Mouse (Mus musculus) liver, embryonic 16.5 days (tissue): ENCODE data around the gene Hao1. TPM values are rescaled to one million over a fixed set of nuclear protein-coding genes. Genes with fewer than 3 reads are reported as not detected.

Experiments used
- ATAC-seq: fragments of 200-750 bp; cut with Nextera tagmentation; 2 replicates; pipeline ENCODE4 v1.8.0; 2017; ENCODE audit warnings: low read depth, mild to moderate bottlenecking, moderate number of reproducible peaks, moderate library complexity
- H3K27ac ChIP-seq: fragments of 300-500 bp; sonication (generic); 2 replicates; pipeline ENCODE4 v1.5.1; 2014; ENCODE audit warnings: mild to moderate bottlenecking, low read length
- H3K27me3 ChIP-seq: fragments of 300-500 bp; sonication (generic); 2 replicates; pipeline ENCODE4 v1.6.1; 2014; ENCODE audit warnings: low read depth, low read length, mixed read lengths; ENCODE audit not compliant: control insufficient read depth, insufficient read depth
- H3K36me3 ChIP-seq: fragments of 300-500 bp; sonication (generic); 2 replicates; pipeline ENCODE4 v1.6.1; 2014; ENCODE audit warnings: mild to moderate bottlenecking; ENCODE audit not compliant: control insufficient read depth, insufficient read depth
- H3K4me1 ChIP-seq: fragments of 300-500 bp; sonication (generic); 2 replicates; pipeline ENCODE4 v1.6.1; 2014; ENCODE audit warnings: low read depth, low read length, mixed read lengths; ENCODE audit not compliant: control insufficient read depth
- H3K4me2 ChIP-seq: fragments of 300-500 bp; sonication (generic); 2 replicates; pipeline ENCODE4 v1.6.1; 2014; ENCODE audit warnings: low read depth, low read length, mixed read lengths
- H3K4me3 ChIP-seq: fragments of 300-500 bp; sonication (generic); 2 replicates; pipeline ENCODE4 v1.5.1; 2014; ENCODE audit warnings: low read depth, mild to moderate bottlenecking, low read length
- H3K9ac ChIP-seq: fragments of 300-500 bp; sonication (generic); 2 replicates; pipeline ENCODE4 v1.6.1; 2014; ENCODE audit warnings: low read depth, low read length
- H3K9me3 ChIP-seq: fragments of 300-500 bp; sonication (generic); replicated peaks from 2 replicates; pipeline ENCODE4 v1.6.1; 2016; ENCODE audit warnings: low read length; ENCODE audit not compliant: control insufficient read depth
- WGBS: fragments of 180-500 bp; shearing (Covaris S2); extraction: QIAGEN DNeasy Blood & Tissue Kit; methylation state at CpG from one replicate; pipeline ENCODE4 v1.1.7; 2014; ENCODE audit not compliant: insufficient replicate concordance; 5-methylcytosine and 5-hydroxymethylcytosine counted together
- polyA plus RNA-seq: library from polyadenylated mRNA; unstranded; fragments of >200 nt; fragmentation: Nextera tagmentation; extraction: Ambion mirVana; gene quantifications from 2 replicates; pipeline ENCODE4 v1.2.1, GENCODE M21; 2015

Hao1 gene
- polyA plus RNA-seq, 1 experiment from 2014 or later, result 16.1 TPM

DNA sequence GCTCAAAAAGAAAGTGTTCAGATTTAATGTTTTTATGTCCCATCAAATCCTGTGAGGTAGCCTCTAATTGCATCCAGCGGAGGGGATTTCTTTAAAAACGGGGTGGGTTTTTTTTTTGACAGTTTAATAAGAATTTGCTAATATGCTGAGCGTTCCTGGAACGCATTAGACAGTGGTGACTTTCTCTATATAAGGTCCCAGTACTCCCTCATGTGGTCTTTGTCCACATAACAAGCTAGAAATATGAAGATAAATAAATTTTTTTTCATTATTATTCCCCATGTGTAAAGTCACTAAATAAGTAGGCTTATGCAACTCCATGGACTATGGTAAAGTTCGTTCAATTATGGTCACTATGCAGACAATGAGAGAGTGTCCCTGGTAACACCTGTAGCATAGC, 13.1 kb downstream of the Hao1 start:
- Histone ChIP-seq H3K4me2 (no peak overlapping the region), H3K27ac (no peak overlapping the region), H3K9ac (no peak overlapping the region), H3K27me3 (no peaks in the 10 kb centered on the region), H3K4me3 (no peak overlapping the region), H3K4me1 (no peaks in the 10 kb centered on the region), H3K9me3 (no peaks in the 10 kb centered on the region), H3K36me3 (no peaks in the 10 kb centered on the region)
- no peak for ATAC-seq
- 47% methylated on average over 5 of the region's 5 CpGs for WGBS

- H3K4me2 ChIP-seq, result no peak overlapping the region
- no peaks in the 10 kb centered on the region for H3K9me3 ChIP-seq
- H3K27ac ChIP-seq, result no peak overlapping the region
- H3K4me3 ChIP-seq, result no peak overlapping the region
- no peaks in the 10 kb centered on the region for H3K27me3 ChIP-seq
- H3K36me3 ChIP-seq, result no peaks in the 10 kb centered on the region
- H3K4me1 ChIP-seq, result no peaks in the 10 kb centered on the region
- 48% methylated on average over 4 of the region's 4 CpGs for WGBS
- no peak overlapping the region for H3K9ac ChIP-seq
- ATAC-seq, result no peak
Observed at GRCm38 (mm10) chr2:134538451-134538850, 15.7 kb downstream of the Hao1 start.

GRCm38 (mm10) chr2:134528122-134528810, 25.9 kb downstream of the Hao1 start:
- Histone ChIP-seq H3K9me3 (no peaks in the 10 kb centered on the region), H3K4me2 (no peak overlapping the region), H3K36me3 (no peaks in the 10 kb centered on the region), H3K27me3 (no peaks in the 10 kb centered on the region), H3K4me3 (no peak overlapping the region), H3K4me1 (no peaks in the 10 kb centered on the region), H3K9ac (no peak overlapping the region), H3K27ac (no peak overlapping the region)
- WGBS, result 36% methylated on average over 7 of the region's 7 CpGs
- no peak for ATAC-seq

DNA sequence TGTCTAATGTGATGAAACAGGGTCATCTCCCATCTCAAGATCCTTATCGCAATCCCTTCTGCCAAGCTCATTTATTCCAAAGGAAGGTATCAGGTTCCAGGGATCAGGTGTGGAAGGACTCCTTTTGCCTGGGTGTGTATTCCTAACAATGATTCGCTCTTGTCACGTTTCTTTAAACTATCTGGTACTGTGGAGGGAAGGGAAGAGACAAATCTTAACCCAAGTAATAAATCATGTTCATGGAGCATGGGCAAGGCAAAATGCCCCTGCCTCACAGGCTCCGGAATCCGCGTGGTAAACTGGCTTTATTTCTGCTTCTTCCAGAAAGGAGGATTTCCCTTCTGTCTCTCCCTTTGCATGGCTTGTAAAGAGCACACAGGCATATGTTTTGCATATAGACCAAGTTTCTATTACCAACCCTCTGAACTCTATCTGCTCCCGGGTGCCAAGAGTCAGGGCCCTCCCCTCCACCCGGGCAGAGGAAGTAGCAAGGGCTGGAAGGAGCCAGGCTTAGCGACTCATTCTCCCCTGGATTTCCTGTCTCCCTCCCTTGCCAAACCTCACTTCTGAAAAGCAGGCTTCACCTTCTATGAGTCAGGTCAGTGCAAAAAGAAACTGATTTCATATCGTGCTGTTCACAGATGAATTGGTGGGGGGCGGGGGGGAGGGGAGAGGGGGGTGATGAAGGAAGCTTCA, 26.6 kb downstream of the Hao1 start:
- ATAC-seq, result no peak
- Histone ChIP-seq H3K27me3 (no peaks in the 10 kb centered on the region), H3K36me3 (no peaks in the 10 kb centered on the region), H3K4me1 (no peaks in the 10 kb centered on the region), H3K27ac (no peak overlapping the region), H3K4me2 (no peak overlapping the region), H3K9ac (no peak overlapping the region), H3K4me3 (no peak overlapping the region), H3K9me3 (no peaks in the 10 kb centered on the region)
- 32% methylated on average over 11 of the region's 11 CpGs for WGBS

DNA sequence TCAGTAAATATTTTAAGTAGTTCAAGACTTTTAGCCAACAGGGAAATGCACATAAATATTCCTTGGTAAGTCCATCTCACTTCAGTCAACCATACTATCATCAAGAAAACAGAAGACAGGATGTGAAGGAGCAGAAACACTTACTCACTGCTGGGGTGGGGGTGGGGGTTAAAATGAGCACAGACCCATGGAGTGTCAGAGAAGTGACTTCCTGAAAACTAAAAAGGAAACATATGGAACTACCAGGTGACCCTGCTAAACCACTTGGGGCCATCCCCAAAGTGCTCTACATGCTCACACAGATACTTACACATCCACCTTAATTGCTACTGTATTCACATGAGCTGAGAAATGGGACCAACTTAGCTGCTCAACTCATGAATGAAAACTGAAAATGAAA, 36.1 kb downstream of the Hao1 start:
- no peak overlapping the region for H3K4me2 ChIP-seq
- no peaks in the 10 kb centered on the region for H3K36me3 ChIP-seq
- ATAC-seq, result no peak
- no peak overlapping the region for H3K27ac ChIP-seq
- H3K4me1 ChIP-seq, result no peaks in the 10 kb centered on the region
- no peak overlapping the region for H3K4me3 ChIP-seq
- no peaks in the 10 kb centered on the region for H3K9me3 ChIP-seq
- H3K9ac ChIP-seq, result no peak overlapping the region
- H3K27me3 ChIP-seq, result no peaks in the 10 kb centered on the region

- Histone ChIP-seq H3K27me3 (no peaks in the 10 kb centered on the region), H3K9ac (no peak overlapping the region), H3K27ac (no peak overlapping the region), H3K9me3 (no peaks in the 10 kb centered on the region), H3K4me3 (no peak overlapping the region), H3K36me3 (no peaks in the 10 kb centered on the region), H3K4me2 (no peak overlapping the region), H3K4me1 (no peaks in the 10 kb centered on the region)
- WGBS, result 58% methylated on average over 3 of the region's 3 CpGs
- no peak for ATAC-seq
Observed at GRCm38 (mm10) chr2:134499777-134500176, 54.4 kb downstream of the Hao1 start.

DNA sequence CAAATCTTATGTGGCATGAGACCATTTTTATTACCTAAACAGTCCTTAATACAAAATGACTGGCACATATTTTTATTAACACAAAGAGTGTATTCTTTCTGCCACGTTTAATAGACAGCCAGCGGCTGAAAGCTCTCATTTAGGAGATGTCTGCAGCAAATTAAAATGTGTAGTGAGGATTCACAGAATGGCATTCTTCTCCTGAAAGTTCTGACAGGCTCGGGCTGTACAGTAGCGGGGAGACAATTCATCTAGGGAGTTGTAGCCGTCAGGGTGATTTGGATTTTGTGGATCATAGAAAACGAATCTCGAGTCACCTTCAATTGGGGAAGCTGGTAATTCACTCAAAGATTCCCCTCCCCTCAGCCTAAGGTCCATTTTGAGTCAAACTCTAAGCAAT, 55.7 kb downstream of the Hao1 start:
- Histone ChIP-seq H3K4me3 (no peak overlapping the region), H3K27ac (no peak overlapping the region), H3K4me1 (no peaks in the 10 kb centered on the region), H3K36me3 (no peaks in the 10 kb centered on the region), H3K4me2 (no peak overlapping the region), H3K9me3 (no peaks in the 10 kb centered on the region), H3K27me3 (no peaks in the 10 kb centered on the region), H3K9ac (no peak overlapping the region)
- WGBS, result 61% methylated on average over 7 of the region's 7 CpGs
- ATAC-seq, result no peak

- Histone ChIP-seq H3K27me3 (no peaks in the 10 kb centered on the region), H3K4me1 (no peaks in the 10 kb centered on the region), H3K9me3 (no peaks in the 10 kb centered on the region), H3K27ac (no peak overlapping the region), H3K9ac (no peak overlapping the region), H3K4me3 (no peak overlapping the region), H3K36me3 (no peaks in the 10 kb centered on the region), H3K4me2 (no peak overlapping the region)
- ATAC-seq, result no peak
- 55% methylated on average over 6 of the region's 6 CpGs for WGBS
Observed at GRCm38 (mm10) chr2:134488671-134489070, 65.5 kb downstream of the Hao1 start.

DNA sequence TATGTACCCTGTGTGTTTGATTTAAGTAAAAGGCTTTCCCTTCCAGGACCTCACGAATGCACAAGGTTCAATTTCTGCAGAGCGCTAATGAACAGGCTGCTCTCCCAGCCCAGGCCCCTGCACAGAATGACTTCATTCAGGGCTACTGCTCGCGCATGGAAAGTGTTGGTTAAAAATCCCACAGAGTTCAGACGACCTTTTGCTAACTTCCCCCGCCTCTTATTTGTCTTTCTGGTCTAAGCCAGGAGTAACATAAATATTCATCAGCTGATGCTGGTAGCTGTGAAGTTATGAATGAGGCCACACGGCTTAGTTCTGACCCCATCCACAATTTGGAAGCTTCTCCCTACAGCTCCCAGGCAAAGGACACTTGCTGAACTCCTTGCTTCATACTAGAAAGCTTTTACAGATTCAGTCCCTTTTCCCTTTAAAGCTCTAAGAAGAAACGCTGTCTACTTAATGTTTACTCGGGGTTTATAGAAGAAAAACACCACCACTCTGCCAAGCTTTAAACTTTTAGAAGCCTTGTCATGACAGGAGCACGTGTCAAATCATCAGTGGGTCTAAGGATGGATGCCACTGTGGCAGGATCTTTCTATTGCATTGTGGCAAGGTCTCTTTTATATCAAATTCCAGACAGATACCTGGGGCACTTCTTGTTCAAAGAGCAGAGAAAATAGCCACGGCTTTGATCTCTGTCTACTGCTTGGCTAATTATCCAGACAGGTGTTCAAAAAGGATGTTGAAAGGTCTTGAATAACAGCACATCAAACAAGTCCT, 67.9 kb downstream of the Hao1 start:
- H3K27me3 ChIP-seq, result no peaks in the 10 kb centered on the region
- no peak overlapping the region for H3K4me2 ChIP-seq
- no peaks in the 10 kb centered on the region for H3K36me3 ChIP-seq
- no peaks in the 10 kb centered on the region for H3K4me1 ChIP-seq
- no peak overlapping the region for H3K27ac ChIP-seq
- WGBS, result 51% methylated on average over 11 of the region's 11 CpGs
- no peak overlapping the region for H3K4me3 ChIP-seq
- no peaks in the 10 kb centered on the region for H3K9me3 ChIP-seq
- H3K9ac ChIP-seq, result no peak overlapping the region
- ATAC-seq, result no peak
